Mouse (Mus musculus): ENCODE results near the gene Slc2a3.
"Not testable (repeated sequence)": the region's sequence is repeated elsewhere in the genome, so short reads cannot be mapped to it uniquely, and the experiment has no call there.

Gene Slc2a3

DNA sequence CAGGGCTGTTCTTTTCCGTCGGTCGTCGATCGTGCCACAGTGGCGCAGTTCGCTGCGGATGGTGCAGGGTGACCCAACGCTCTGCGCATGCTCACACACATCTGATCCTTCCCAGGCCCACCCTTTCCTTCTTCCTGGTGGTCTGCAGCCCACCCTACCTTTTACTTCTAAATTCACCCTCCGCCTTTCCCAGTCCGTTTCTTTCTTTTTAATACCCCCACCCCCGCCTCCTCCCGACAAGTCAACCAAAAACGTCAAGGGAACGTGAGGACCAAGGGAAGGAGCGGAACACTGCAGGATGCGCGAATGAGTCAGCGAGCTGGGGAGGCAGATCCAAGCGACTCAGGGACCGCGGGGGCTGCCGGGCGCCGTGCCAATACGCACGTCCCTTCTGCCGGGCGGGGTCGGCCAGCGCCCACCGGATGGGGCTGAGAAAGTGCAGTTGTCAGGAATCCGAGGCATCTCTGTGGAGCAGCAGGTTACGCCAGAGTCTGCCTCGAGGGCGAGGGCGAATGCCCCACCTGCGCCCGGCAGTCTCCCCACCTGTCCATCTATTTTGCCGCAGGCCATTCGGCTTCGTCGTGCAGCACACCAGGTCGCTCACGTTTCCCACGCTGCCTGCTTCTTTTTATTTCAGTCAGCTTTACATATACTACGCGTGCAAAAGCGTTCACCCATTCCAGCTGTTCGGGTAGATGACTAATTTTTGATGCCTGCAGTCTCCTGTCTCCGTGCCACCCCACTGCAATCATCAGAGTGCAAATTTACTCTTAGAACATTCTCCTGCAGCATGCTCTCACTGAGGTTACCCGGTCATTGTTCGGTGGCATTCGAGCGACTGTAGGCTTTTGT lies 36.8 kb downstream of the Slc2a3 start:
- peak in 1 of 2 experiments; percentile 42 for DNase-seq (ENCODE audit: low spot score in 2 of 2)

DNA sequence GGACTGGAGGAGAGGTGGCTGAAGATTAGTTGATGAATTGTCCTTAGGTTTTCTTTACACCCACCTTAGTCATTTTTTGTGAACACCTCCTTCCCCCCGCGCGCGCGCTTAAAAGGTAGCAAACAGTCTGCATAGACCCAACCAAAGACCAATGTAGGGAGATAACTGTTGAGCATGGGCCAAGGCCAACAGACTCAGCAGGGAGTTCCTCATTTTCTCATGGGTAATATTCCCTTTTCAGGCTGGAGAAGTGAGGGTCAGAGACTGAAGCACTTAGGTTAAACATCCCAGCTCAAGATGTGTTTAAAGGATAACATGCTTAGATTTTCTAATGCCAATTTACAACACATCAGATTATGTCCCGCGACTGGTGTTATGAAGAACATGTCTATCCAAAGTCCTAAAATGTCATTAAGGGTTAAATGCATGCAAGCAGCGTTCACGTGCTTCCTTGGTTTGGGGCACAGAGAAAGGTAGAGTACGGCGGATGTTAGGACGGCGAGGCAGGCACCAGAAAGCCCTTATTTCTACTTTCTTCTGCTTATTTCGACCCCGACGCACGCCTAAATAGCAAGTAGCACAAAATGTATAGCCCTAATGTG lies 37.5 kb downstream of the Slc2a3 start:
- no peak for DNase-seq (ENCODE audit: low spot score in 2 of 2)

DNA sequence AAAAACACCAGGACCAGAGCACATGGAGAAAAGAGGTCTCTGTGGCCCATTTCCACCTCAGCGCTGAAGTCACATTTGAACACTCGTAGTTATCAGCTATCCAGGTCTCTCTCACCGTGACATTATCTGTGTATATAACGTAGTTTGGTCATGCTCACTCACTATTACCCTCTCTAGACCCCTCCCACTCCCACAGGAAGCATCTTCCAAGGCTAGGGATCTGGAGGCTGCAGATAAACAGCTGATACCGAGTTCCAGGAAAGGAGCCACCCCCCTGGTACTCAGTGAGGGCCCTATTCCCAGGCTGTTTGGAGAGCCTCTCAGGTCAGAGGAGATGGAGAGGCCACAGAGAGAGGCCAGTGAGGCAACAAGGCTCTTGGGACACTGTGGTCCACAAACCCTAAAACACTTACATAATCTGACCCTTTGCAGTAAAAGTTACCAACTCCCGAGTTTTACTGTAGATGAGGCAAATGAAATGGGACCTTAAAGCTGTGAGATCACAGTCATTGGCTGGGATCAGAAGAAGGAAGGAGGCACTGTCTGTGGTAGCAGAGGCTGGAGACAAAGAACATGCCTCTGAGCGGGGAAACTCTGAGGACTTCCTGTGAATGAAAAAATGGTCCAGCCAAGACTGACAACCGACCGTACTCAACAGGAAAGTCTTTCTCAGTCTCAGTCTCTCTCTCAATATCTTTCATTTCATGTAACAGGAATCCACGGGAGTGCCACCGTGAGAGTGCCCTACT lies 38.3 kb downstream of the Slc2a3 start:
- DNase-seq (ENCODE audit: low spot score in 2 of 2): peak in 1 of 2 experiments; percentile 35

DNA sequence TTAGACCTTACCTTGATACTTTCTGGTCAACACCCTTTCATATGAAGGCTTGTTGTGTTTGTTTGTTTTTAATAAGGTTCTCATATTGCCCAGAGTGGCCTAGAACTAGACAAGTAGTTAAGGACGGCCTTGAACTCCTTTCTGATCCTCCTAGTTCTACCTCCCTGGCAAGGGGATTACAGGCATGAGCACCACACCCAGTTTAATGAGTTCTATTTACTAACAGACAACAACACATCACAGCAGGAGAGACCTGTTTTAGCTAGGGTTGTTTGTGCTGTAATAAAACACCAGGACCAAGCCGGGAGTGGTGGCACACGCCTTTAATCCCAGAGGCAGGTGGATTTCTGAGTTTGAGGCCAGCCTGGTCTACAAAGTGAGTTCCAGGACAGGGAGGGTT lies 39.0 kb downstream of the Slc2a3 start:
- no peak for DNase-seq (ENCODE audit: low spot score in 2 of 2)

DNA sequence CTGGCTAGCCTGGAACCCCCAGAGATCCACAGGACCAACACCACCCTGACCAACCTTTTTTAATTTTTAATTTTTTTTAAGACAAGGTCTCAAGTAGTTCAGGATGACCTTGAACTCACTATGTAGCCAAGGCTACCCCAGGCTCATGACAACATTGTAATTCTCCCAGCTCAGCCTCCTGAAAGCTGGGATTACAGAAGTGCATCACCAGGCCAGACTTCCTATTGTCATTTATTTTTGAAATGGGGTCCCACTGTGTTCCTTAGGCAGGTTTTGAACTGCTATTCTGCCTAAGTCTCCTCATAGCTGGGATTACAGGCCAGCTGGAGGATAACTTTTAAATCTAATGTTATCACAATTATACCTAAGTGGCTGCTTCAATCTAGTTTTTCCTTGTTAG lies 39.5 kb downstream of the Slc2a3 start:
- no peak for DNase-seq (ENCODE audit: low spot score in 2 of 2)

DNA sequence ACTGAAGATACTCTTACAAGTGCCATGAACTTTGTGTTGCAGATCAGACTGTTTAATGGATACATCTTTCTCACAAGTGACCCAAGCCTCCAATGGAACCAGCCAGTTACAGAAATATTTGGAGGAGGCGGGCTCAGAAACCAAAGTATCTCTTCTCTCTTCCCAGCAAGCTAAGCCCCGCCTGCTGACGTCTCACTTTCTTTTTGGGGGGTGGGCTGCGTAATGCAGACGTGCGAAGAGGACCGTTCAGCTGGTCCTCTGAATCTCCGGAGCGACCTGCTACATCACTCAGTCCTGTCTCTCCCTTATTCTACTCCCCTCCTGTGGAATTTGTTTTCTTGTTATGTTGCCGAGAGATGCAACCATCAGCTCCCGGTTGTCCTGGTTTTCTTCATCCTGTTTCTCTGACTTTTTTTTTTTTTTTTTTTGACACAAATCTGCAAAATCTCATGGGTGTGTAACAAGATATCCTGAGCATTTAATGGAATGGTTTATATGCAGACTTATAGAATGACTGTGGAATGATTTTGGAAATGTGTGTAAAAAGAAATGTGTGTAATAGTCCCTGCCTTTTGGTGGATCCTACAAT lies 40.3 kb downstream of the Slc2a3 start:
- DNase-seq (ENCODE audit: low spot score in 2 of 2): peak in 1 of 2 experiments; percentile 33

DNA sequence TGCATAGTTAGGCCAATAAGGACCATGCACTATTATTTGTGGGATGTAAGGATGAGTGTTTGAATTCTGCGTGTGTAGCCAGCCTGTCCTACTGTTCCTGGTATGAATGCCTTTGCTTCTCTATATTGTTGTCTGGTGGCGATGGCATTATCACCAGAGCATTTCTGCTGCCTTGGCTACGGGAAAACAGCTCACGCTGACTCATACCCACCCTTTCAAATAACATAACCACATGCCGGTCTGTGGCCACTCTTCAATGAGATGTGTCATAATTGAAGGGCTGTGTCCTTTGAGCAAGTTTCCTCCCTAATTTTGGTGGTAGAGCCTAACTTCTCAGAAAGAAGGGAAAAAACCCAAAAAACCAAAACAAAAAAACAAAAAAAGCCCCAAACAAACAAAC lies 42.7 kb downstream of the Slc2a3 start:
- DNase-seq (ENCODE audit: low spot score in 2 of 2): no peak

DNA sequence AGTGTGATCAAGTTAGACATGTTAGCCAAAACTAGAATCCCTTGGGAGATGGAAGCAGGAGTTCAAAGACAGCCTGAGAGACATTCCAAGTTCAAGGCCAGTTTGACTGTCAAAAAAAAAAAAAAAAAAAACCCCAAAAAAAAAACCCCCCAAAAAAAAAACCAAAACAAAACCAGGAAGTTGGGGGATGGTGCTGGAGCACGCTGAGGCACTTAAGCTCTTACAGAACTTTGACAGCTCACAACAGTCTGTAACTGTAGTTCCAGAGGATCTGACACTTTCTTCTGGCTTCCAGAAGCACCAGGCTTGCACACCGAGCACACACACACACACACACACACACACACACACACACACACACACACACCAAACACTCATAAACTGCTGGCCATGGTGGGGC lies 45.5 kb downstream of the Slc2a3 start:
- no peak for DNase-seq (ENCODE audit: low spot score in 2 of 2)

DNA sequence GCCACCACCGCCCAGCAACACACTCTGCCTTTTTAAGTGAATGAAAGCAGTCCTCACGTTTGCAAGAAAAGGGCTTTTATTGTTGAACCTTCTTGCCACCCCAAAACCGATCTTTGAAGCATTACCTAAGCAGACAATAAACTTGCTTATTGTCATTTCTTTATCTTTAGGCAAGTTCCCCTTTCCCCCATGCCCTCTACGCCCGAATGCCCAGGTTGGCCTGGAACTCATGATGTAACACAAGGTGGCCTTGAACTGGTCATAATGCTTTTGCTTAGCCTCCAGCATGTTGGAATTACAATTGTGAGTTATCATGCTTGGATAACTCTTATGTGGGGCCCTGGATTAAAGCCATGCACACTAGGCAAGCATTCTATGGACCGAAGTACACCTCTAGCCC lies 50.9 kb downstream of the Slc2a3 start:
- DNase-seq (ENCODE audit: low spot score in 2 of 2): no peak

DNA sequence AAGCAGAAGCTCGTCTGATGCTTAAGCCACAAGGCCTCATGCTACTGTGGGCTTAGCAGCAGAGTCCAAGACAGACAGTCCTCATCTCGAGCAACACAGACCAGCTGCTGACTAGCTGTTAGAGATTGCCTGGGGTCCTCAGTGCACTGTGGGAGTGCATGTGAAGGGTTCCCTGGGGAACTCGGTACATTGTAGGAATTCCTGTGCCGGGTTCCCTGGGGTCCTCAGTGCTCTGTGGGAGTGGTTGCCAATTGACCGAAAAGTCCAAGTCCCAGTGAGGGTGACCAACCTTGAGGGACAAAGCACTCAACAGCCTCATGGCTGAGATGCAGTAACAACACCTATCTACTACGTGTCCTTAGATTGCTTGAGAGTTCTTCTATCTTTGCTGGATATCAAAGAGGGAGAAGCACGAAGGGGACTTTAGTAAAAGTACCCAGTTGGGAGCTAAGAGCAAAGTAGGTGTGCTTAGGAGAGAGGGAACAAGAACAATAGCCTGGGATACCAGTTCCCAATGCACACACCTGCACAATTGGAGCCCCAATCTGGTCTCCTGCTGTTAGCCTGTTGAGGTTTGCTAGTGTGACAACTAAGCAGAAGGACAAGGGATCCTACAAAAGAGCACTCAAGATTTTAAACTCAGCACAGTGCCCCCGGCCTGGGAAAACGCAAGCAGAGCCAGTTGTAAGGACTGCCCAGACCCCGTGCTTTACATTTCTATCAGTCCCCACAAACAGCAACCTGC lies 56.8 kb downstream of the Slc2a3 start:
- DNase-seq (ENCODE audit: low spot score in 2 of 2): no peak

DNA sequence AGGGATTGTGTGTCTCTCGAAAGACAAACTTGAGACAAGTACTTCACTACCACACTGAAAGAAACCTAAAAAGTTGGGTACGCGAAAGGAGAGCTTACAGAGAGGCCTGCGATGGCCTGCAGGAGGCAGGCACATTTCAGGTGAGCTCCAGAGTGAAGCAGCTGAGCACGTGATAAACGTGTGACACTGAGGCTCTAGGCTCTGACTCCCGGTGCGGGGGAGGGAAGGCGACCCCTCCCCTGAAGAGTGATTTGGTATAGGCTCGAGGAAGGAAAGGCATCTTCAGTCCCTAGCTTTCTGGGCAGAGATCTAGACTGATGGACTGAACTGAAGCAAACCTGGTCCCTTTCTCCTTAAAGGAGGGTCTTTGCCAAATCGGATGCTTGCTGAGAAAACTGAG lies 58.1 kb downstream of the Slc2a3 start:
- DNase-seq (ENCODE audit: low spot score in 2 of 2): no peak

DNA sequence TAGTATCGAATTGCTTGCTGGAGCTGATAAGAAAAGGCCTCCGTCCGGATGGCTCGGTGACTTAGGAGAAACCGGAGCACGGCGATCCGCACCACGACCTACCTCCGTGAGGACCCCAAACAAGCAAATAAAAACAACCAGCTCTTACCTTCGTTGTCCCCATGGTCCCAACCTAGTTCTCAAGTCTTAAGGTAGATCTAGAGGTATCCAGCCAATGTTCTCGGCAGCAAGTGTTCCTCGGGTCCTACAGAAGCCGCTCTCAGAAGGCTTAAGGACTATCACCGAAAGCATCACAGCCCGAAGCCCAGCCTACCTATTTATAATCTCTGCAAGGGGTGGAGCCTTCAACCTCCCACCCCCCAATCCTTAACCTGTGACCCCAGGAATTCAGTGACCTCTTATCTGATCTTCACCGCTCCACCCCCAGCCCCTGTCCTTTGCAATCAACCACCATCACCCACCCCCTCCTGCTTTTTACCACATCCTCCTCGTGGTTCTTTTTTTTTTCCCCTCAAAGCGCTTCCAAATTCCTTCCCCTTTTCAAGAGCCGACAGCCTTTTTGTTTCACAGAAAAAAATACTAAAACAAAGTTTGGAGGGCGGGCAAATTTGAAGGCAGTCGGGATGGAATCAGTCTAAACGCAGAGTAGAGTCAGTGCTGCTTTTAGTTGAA lies 59.1 kb downstream of the Slc2a3 start:
- peak in 1 of 2 experiments; percentile 26 for DNase-seq (ENCODE audit: low spot score in 2 of 2)

DNA sequence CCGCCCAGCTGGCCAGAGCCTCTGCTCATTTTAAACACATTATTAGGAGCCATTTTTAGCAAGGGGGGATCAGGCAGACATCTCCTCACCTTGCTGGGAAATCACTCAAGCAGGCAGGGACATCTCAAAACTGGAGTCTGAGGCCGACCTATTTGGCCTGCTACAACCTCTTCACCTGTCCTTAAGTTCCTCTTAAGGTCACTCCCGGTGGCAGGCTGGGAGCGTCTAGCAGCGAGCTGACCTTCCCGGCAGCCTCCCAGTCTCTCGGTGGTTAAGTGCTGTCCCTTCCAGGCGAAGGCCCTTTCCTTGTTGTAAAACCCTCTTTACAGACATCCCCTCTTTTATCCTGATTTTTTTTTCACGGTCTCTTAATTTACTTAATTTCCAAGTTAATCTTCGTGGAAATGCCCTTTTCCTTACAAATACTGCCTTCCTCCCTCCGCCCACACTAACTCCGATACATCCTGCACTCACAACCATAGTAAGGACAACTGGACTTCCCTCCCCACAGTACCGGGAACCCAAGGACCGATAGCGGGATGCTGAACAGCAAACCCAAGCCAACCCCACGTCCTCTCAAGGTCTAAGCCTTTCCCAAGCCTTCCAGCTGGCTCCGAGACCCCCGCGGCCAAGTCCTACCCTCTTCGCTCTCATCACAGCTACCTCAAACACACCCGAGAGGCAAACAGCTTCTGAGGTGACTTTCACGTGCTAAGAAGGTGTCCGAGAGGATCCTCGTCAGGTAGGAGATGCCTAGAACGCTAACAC lies 59.8 kb downstream of the Slc2a3 start:
- no peak for DNase-seq (ENCODE audit: low spot score in 2 of 2)

DNA sequence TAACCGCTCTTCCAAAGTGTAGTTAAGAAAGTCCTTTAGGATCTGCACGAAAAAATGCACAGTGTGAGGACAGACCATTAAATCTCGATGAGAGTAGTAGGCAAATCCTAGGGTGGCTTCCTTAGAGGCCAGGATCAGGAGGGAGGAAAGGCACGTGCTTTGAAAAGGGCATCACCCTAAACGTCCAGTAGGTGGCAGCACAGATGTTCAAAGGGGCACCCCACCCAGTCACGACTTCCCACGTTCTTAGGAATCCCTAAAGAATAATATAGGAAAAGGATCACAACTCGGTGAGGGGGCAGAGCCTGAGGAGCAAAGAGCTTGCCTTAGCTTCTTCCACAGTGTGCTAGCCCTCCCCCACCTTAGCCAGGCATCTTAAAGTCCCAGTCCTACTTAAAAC lies 61.5 kb downstream of the Slc2a3 start:
- DNase-seq (ENCODE audit: low spot score in 2 of 2): peak; percentile 61 to 79

DNA sequence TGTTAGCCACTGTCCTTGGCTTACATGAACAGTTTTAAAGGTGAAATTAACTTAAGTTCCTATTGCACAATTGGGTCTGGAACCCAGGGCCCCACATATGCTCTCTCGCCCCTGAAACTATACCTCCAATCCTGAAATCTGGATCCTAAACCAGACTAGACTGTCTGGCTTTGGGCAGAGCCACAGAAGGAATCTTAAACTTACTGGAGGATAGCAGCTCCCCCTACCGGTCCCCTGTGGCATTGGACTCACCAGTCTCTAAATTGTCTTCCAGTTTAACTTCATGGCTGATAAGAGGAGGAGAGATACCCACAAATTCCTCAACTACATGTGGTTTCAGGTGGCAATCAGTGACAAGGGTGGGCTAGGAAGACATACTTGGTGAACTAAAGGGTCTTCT lies 81.5 kb downstream of the Slc2a3 start:
- DNase-seq (ENCODE audit: low spot score in 2 of 2): peak; percentile 34 to 77

DNA sequence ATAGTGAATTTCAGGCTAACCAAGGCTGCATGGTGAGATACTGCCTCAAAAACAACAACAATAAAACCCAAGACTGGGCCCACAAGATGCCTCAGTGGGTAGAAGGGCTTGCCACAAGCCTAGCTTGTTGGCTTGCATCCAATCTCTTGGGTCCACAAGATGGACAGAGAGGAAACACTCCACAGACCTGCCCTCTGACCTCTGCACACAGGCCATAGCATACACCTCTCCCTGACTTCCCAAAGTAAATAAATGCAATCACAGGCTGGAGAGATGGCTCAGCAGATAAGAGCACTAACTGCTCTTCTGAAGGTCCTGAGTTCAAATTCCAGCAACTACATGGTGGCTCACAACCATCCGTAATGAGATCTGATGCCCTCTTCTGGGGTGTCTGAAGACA lies 83.2 kb downstream of the Slc2a3 start:
- not testable (repeated sequence) for DNase-seq (ENCODE audit: low spot score in 2 of 2)

DNA sequence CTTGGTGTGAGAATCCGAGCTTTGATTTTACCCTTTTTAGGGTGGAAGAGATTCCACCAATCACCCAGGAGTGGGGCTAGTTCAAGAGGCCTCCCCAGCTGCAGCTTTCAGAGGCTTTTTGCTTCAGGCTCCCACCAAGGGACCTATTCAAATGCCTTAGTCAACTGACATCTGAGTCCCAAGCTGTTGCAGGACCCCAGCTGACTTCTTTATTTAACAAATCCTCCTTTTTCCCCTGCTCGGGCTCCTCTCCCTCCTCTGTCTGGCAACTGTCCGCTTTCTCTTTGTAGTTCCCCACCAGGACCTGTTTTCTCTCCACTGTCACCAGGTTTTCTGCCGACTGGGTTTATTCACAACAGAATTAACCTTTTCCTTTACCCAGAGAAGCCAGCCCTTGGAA lies 85.6 kb downstream of the Slc2a3 start:
- no peak for DNase-seq (ENCODE audit: low spot score in 2 of 2)

DNA sequence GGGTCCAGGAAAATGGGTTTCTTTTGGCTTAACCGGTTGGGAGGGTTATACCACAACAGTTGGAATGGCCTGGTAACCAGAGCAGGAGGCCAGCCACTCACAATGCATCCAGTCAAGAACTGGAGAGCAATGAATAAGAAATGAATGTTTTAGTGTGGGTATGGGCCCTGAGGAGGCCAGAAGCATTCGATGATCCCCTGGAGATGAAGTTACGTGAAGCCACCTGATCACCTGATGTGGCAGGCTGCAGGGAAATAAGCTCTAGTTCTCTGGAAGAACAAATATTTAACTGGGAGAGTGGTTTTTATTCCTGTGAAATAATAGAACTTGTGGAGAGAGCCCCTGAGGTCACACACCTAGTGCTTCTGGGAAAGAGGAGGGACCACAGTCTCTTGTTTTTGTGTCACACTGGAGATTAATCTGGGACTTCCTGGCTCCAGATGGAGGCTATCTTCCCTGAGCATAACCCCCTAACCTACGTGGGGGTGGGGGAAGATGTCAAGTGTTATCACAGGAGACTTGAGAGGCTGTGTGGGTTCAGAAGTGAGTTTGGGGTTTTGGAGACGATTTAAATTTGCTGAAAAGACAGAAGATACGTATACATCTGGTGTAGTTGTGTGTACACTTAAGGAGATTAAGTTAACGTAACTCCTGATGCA lies 86.6 kb downstream of the Slc2a3 start:
- DNase-seq (ENCODE audit: low spot score in 2 of 2): no peak

DNA sequence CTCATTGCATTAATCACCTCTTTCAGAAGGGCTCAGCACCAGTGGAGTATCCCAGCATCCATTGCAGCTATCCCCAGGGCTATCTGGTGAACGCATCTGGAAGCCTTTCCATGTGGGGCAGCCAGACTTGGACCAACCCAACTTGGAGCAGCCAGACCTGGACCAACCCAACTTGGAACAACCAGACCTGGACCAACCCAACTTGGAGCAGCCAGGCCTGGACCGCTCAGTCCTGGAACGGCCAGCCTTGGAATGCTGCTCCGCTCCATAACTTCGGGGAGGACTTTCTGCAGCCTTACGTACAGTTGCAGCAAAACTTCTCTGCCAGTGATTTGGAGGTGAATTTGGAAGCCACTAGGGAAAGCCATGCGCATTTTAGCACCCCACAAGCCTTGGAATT lies 88.3 kb downstream of the Slc2a3 start:
- not testable (repeated sequence) for DNase-seq (ENCODE audit: low spot score in 2 of 2)

DNA sequence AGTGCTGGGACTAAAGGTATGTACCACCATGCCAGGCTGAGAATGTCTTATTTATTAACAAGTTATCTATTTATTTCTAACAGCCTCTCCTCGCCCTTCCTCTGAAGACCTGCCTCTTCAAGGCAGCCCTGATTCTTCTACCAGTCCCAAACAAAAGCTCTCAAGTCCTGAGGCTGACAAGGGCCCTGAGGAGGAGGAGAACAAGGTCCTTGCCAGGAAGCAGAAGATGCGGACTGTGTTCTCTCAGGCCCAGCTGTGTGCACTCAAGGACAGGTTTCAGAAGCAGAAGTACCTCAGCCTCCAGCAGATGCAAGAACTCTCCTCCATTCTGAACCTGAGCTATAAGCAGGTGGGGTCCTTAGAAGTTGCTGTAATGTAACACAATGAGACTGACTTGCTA lies 90.0 kb downstream of the Slc2a3 start:
- no peak for DNase-seq (ENCODE audit: low spot score in 2 of 2)

Measured in spleen, postnatal 4 days (tissue).